In the genomic region with DNA sequence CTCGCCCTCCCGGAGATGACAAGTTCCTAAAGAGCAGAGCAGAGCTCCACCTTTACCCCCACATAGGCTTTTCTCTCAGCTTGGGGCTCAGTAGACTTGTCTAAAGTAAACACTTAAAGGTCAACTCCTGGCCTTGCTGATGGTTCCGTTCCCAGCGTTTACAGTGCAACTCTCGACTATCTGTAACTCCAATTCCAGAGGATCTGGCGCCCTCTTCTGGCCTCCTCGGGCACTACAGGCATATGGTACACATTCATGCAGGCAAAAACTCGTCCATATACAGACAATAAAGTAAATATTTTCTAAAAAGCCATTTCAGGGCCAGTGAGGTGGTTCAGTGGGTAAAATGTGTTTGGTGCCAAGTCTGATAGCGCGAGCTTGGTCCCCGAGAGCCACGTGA, we compare ENCODE assay signal across 12 mouse cellular contexts. TPM values are rescaled to one million over a fixed set of nuclear protein-coding genes. Genes with fewer than 3 reads are reported as not detected.
A peak's percentile ranks its signal among the peaks of the same experiment; 100 is the strongest.
DNase-seq lines count a peak whose midpoint lies in the region; ATAC-seq and TF ChIP-seq lines count a peak whose summit lies in the region.
"Had no signal": no experiment of that assay in that cellular context is flagged by ENCODE, and none has a peak within 500 bp of the region (broad histone marks: within the 10 kb centered on the region; RNA-seq: fewer than 3 reads in every experiment).

No protein-coding gene starts in this region.

- no peak overlapping the region for H3K27ac ChIP-seq in heart, postnatal 0 days (ENCODE audit: low read depth)
- no peak overlapping the region for H3K27ac ChIP-seq in MEL (ENCODE audit: control insufficient read depth, low read depth, low read length)
- no peak overlapping the region for H3K27ac ChIP-seq in forebrain, embryonic 16.5 days (ENCODE audit: low read length)
- H3K27ac ChIP-seq: heart, embryonic 13.5 days; lung, embryonic 15.5 days; neural tube, embryonic 12.5 days had no signal

- TF ChIP-seq EP300 in heart, postnatal 0 days (IDR thresholded peaks at IDR 0.05; ENCODE audit: low read depth): no peak
- no peak for TF ChIP-seq EP300 in MEL (IDR thresholded peaks at IDR 0.05; ENCODE audit: low read depth in 1 of 2, low read length in 2 of 2)

- H3K4me1 ChIP-seq in heart, postnatal 0 days (ENCODE audit: control insufficient read depth, insufficient read depth): peaks cover 40% of the 10 kb centered on the region
- peaks cover 0 to 12% of the 10 kb centered on the region in 2 experiments; a peak in 3 of 4 replicates for H3K4me1 ChIP-seq in MEL (ENCODE audit: control insufficient read depth in 1 of 2, insufficient read depth in 2 of 2, low read length in 2 of 2)
- peaks cover 13% of the 10 kb centered on the region for H3K4me1 ChIP-seq in forebrain, embryonic 16.5 days (replicated peaks; ENCODE audit: control insufficient read depth, insufficient read depth, low read length)

- TF ChIP-seq CTCF in heart, postnatal 0 days (IDR thresholded peaks at IDR 0.05; ENCODE audit: low read depth): peak; percentile 41
- peak; percentile 87 to 92 (median 90) for TF ChIP-seq CTCF in MEL (IDR thresholded peaks at IDR 0.05 in 2 of 3, conservative IDR thresholded peaks at IDR 0.05 in 1 of 3; ENCODE audit: control insufficient read depth in 1 of 3, insufficient read depth in 1 of 3, low read depth in 2 of 3, low read length in 3 of 3, poor library complexity in 1 of 3, severe bottlenecking in 1 of 3)

- H3K9me3 ChIP-seq in heart, postnatal 0 days (replicated peaks; ENCODE audit: control insufficient read depth, low read length): no peaks in the 10 kb centered on the region
- H3K9me3 ChIP-seq in MEL (replicated peaks; ENCODE audit: insufficient read depth, low read length): no peaks in the 10 kb centered on the region
- no peaks in the 10 kb centered on the region; the same call in 1 of the 2 replicates for H3K9me3 ChIP-seq in forebrain, embryonic 16.5 days (ENCODE audit: control insufficient read depth, low read length)
- H3K9me3 ChIP-seq: lung, embryonic 15.5 days; neural tube, embryonic 12.5 days had no signal

- peaks cover 8% of the 10 kb centered on the region; the same call in 1 of the 2 replicates for H3K79me2 ChIP-seq in MEL (ENCODE audit: control insufficient read depth, insufficient read depth, low read length, poor library complexity)

- 0 out of 2 replicates have a peak, but pooled peaks cover 14% of the 10 kb centered on the region for H3K36me3 ChIP-seq in heart, postnatal 0 days (replicated peaks; ENCODE audit: control insufficient read depth, insufficient read depth, low read length)
- peaks cover 0 to 9% of the 10 kb centered on the region in 2 experiments; a peak in 2 of 4 replicates for H3K36me3 ChIP-seq in MEL (ENCODE audit: control insufficient read depth in 1 of 2, insufficient read depth in 2 of 2, low read length in 2 of 2)
- H3K36me3 ChIP-seq in forebrain, embryonic 16.5 days (ENCODE audit: control insufficient read depth, insufficient read depth): peaks cover 18% of the 10 kb centered on the region
- H3K36me3 ChIP-seq: lung, embryonic 15.5 days had no signal

- peak; percentile 94 for TF ChIP-seq RAD21 in MEL (IDR thresholded peaks at IDR 0.05; ENCODE audit: low read depth, low read length)

- TF ChIP-seq POLR2A in MEL (IDR thresholded peaks at IDR 0.05; ENCODE audit: control insufficient read depth in 1 of 2, insufficient read depth in 1 of 2, low read depth in 1 of 2, low read length in 2 of 2, poor library complexity in 1 of 2): no peak

- no peaks in the 10 kb centered on the region for H3K27me3 ChIP-seq in heart, postnatal 0 days (ENCODE audit: control insufficient read depth, insufficient read depth, low read length)
- no peaks in the 10 kb centered on the region for H3K27me3 ChIP-seq in MEL (ENCODE audit: control insufficient read depth in 1 of 2, insufficient read depth in 2 of 2, low read length in 2 of 2)
- no peaks in the 10 kb centered on the region for H3K27me3 ChIP-seq in forebrain, embryonic 16.5 days (replicated peaks; ENCODE audit: control insufficient read depth, insufficient read depth, low read length)
- H3K27me3 ChIP-seq: heart, embryonic 13.5 days; lung, embryonic 15.5 days; neural tube, embryonic 12.5 days had no signal

- DNase-seq in heart, postnatal 0 days (ENCODE audit: low spot score): no peak
- DNase-seq in heart, postnatal 36 days: no peak
- peak; percentile 32 for DNase-seq in lung, postnatal 14 days
- DNase-seq in lung, adult 18-20 months: no peak
- DNase-seq in MEL (ENCODE audit: low read depth, low spot score): peak; percentile 77
- peak; percentile 48 for DNase-seq in testis, postnatal 14 days (ENCODE audit: low spot score)
- no peak for DNase-seq in layer of hippocampus, postnatal 25 days (ENCODE audit: extremely low spot score in 1 of 2, low spot score in 1 of 2)
- DNase-seq: cerebellum, adult 11-12 months had no signal

- no peak overlapping the region for H3K9ac ChIP-seq in heart, postnatal 0 days (replicated peaks; ENCODE audit: low read depth, low read length)
- H3K9ac ChIP-seq in MEL (ENCODE audit: control insufficient read depth, low read depth, low read length, poor library complexity, severe bottlenecking): no peak overlapping the region
- no peak overlapping the region for H3K9ac ChIP-seq in forebrain, embryonic 16.5 days (replicated peaks; ENCODE audit: low read depth, low read length)
- H3K9ac ChIP-seq: heart, embryonic 13.5 days; lung, embryonic 15.5 days; neural tube, embryonic 12.5 days had no signal

- 79% methylated on average over 12 of the region's 12 CpGs for WGBS in heart, postnatal 0 days
- 69% methylated on average over 12 of the region's 12 CpGs for WGBS in forebrain, embryonic 16.5 days

- no peak overlapping the region for H3K4me2 ChIP-seq in heart, postnatal 0 days (ENCODE audit: low read depth, low read length)
- H3K4me2 ChIP-seq in forebrain, embryonic 16.5 days (ENCODE audit: low read length): no peak overlapping the region
- H3K4me2 ChIP-seq: heart, embryonic 13.5 days; lung, embryonic 15.5 days; neural tube, embryonic 12.5 days had no signal

- intact Hi-C loops in heart, postnatal 36 days (cut with DNase I): loop anchor here (5.0 kb wide), 1 partner anchor 263 kb away; no protein-coding TSS in a partner anchor

- ATAC-seq in heart, postnatal 0 days (ENCODE audit: insufficient read depth, low read depth): no peak
- no peak for ATAC-seq in forebrain, embryonic 16.5 days

- no peak overlapping the region for H3K4me3 ChIP-seq in heart, postnatal 0 days (ENCODE audit: low read depth, low read length)
- H3K4me3 ChIP-seq in MEL (ENCODE audit: control insufficient read depth in 1 of 2, insufficient read depth in 1 of 2, low read depth in 2 of 2, low read length in 2 of 2): no peak overlapping the region
- H3K4me3 ChIP-seq in forebrain, embryonic 16.5 days (replicated peaks; ENCODE audit: low read length): no peak overlapping the region
- H3K4me3 ChIP-seq: heart, embryonic 13.5 days; lung, embryonic 15.5 days; neural tube, embryonic 12.5 days had no signal

TF ChIP-seq in MEL, 35 proteins besides CTCF, POLR2A, EP300 and RAD21:
- TF ChIP-seq USF2 (IDR thresholded peaks at IDR 0.05; ENCODE audit: borderline replicate concordance in 1 of 2, insufficient read depth in 1 of 2, low read depth in 1 of 2, low read length in 2 of 2) (no peak), BHLHE40 (IDR thresholded peaks at IDR 0.05; ENCODE audit: borderline replicate concordance, low read depth, low read length) (no peak), MAFK (IDR thresholded peaks at IDR 0.05; ENCODE audit: borderline replicate concordance, low read depth, low read length) (no peak), SIN3A (IDR thresholded peaks at IDR 0.05; ENCODE audit: low read length) (peak; percentile 49; the same call in 1 of the 2 replicates), ZC3H11A (IDR thresholded peaks at IDR 0.05; ENCODE audit: low read depth, low read length) (peak; percentile 89), UBTF (IDR thresholded peaks at IDR 0.05; ENCODE audit: borderline replicate concordance, insufficient read depth, low read depth, low read length) (no peak), TAL1 (IDR thresholded peaks at IDR 0.05; ENCODE audit: low read length) (no peak), JUND (IDR thresholded peaks at IDR 0.05; ENCODE audit: low read depth, low read length) (0 out of 2 replicates have a peak, but pooled peaks have one; percentile 22), E2F4 (IDR thresholded peaks at IDR 0.05; ENCODE audit: borderline replicate concordance, low read depth, low read length) (no peak), SMC3 (IDR thresholded peaks at IDR 0.05; ENCODE audit: low read depth, low read length) (peak; percentile 86)

RNA-seq across cellular contexts. Expression of gene Tmem44, which starts 35.2 kb away (rescaled TPM):
- 31.1 and 33.5 TPM in 2 replicates for total RNA-seq in heart, postnatal 0 days (2014; rRNA removed; ENCODE audit: low replicate concordance)
- 11.8 and 14.6 TPM in 2 replicates for polyA plus RNA-seq in heart, postnatal 0 days (2015; fragmentation: Nextera tagmentation; extraction: Ambion mirVana)
- total RNA-seq in heart, postnatal 36 days (2021): 1 to 10 TPM; 5.1 to 8.5 TPM
- 0.46 and 0.50 TPM in 2 replicates for total RNA-seq in MEL (2012; rRNA removed)
- polyA plus RNA-seq in MEL (2012; ENCODE audit: insufficient read depth in 1 of 2, insufficient read length in 2 of 2, low read depth in 1 of 2, low replicate concordance in 2 of 2, missing spikeins in 1 of 2): 1 to 10 TPM in 1 of 2 experiments, not detected in 1; 1.4 TPM
- 10 to 100 TPM; 35.2 to 40.9 TPM for total RNA-seq in layer of hippocampus, postnatal 25 days (2021)
- 92.5 and 106 TPM in 2 replicates for polyA plus RNA-seq in forebrain, embryonic 16.5 days (2015; fragmentation: Nextera tagmentation; extraction: Ambion mirVana)

Comparison
In these comparisons a context has a peak if more than half of its experiments do, and no peak if none do; other contexts are left out.
1. DNase-seq: peak in lung, postnatal 14 days (single experiment), MEL (single experiment) and testis, postnatal 14 days (single experiment); none in heart, postnatal 0 days (single experiment), heart, postnatal 36 days (0 of 2), lung, adult 18-20 months (0 of 2) and layer of hippocampus, postnatal 25 days (0 of 2).